Mouse (Mus musculus) monocyte, adult 2 months (primary cell): ENCODE results near the gene Dennd6b.

ENCODE experiments used
- DNase-seq, 2 experiments: peaks; one replicate each; pipeline ENCODE4 v3.0.0; 2022; ENCODE audit warnings: low spot score in 2 of 2, low read depth in 1 of 2

The Dennd6b gene

DNA sequence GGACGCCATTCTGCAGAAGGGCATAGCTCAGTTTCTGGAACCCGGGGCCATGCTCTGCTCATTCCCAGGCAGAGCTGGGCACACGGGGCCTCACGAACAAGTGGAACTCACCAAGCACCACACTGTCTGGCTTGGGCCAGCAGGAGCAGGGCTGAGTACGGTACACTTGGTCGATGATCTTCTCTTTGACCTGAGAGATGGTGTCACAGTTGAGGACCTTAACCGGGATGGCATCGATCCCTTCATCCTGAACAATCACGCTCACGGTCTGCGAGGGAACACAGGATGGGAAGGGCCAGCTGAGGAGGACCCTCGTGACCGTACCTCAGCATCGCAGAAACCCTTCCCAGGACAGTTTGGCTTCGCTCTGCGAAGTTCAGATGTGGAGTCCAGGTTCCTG, 37.8 kb downstream of the Dennd6b start:
- no peak for DNase-seq

DNA sequence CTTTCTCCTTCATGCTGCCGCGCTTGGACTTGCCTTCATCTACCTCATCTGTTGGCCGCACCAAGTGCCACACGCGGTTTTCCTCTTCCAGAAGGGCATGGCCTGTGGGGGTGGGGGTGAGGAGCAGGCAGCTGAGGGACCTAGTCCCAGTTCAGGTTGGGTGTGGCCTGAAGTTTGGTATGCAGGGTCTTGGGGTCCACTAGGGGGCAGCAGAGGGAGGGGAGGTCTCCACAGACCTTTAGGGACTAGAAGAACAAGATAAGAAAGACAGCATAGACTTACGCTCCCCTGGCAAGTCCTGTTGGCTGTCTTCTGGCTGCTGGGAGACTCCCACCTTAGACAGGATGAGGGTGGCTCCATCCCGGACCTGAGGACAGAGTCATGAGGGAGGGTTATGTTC, 38.3 kb downstream of the Dennd6b start:
- peak in 1 of 2 experiments; percentile 45 for DNase-seq

GRCm38 (mm10) chr15:89152312-89152711, 44.0 kb downstream of the Dennd6b start:
- DNase-seq = no peak

DNA sequence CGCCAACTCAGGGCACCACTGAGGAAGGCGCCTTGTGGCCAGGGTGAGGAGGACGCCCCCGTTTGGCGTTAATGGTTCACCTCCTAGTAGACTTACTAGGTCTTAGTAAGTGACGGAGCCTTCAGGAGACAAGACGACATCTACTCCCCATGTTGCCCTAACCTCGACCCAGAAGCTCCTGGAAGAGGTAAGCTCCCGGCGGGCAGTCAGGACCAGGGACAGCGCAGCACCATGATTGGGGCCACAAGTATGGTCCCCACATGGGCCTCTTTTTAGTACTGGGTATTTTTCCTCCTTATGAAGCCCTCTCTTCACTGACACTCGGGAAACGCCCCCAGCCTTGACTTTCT, 46.3 kb downstream of the Dennd6b start:
- no peak for DNase-seq

- no peak for DNase-seq
Measured at GRCm38 (mm10) chr15:89149271-89150040, 46.8 kb downstream of the Dennd6b start, which contains the start of gene Mapk11. TSS of gene Mapk11 (minus strand) at chr15:89149628.

GRCm38 (mm10) chr15:89148496-89149270, 47.6 kb downstream of the Dennd6b start:
- no peak for DNase-seq

GRCm38 (mm10) chr15:89147895-89148294, 48.4 kb downstream of the Dennd6b start:
- DNase-seq = no peak

DNA sequence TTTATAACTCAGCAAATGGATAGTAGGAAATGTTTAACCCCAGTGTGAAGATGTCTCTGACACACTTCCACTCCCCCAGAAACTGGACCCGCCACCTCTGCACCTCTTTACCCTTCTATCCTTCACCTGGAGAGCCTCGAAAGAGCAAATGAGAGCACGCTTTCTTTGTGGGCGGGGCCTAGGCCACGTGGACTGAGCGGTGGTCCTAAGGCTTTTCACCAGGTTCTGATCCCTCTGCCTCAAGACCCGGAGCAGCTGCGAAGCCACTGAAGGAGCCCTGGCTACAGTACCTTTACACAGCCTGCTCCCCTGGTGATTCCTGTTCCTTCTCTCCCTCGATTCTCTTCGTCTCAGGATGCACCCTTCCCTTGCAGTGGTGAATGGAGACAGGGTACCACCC, 48.8 kb downstream of the Dennd6b start:
- no peak for DNase-seq

DNA sequence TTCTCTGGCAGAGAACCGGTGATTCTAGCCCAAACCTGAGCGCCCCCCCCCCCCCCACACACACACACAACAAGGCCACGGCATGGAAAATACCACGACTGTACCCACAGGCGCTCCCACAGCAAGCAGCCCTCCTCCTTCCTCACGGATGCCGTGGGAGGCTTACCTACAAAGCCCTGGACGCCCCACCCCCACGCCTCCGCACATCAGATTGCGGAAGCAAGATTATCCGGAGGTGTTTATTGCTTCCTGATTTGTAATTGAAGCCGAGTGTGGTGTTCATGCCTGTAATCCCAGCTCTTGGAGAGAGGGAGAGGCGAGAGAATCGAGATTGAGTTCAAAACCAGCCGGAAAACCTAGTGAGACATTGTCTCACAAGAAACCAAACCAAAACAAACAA, 49.3 kb downstream of the Dennd6b start:
- DNase-seq = no peak

DNA sequence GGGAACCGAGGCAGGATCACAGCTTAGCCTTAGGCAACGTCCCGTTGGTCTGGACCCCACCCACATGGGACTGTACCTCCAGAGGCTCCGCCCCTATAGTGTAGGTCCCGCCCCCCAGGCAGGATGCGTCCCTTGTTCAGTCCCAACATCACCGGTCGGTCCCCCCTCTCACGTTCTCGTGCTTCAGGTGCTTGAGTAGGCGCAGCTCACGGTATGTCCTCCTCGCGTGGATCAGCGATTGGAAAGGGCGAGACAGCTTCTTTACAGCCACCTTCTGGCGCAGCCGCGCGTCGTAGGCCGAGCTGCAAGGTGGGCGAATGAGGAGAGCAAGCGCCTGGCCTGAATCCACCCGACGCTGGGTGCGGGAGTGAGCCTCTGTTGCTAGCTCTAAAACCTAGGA, 49.8 kb downstream of the Dennd6b start:
- DNase-seq = no peak

GRCm38 (mm10) chr15:89145813-89146350, 50.4 kb downstream of the Dennd6b start:
- DNase-seq = no peak

GRCm38 (mm10) chr15:89144965-89145364, 51.3 kb downstream of the Dennd6b start:
- DNase-seq = no peak

DNA sequence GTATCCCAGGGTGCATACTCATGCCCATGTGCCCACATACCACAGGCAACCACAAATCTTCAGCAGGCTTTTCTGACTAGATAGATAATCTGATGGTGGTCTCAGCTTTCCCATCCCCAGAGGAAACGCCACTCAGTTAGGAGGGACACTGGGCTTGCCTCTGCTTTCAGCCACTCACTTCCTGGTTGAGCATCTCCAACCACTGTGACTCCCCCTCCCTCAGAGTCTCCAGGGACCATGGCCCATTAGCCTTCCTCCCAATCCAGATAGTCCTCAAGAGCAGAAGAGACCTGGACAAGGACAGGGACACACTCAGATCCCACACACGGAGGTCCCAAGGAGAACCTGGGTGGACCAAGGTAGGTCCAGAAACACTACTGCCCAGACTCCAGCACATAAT, 53.2 kb downstream of the Dennd6b start:
- DNase-seq = no peak

DNA sequence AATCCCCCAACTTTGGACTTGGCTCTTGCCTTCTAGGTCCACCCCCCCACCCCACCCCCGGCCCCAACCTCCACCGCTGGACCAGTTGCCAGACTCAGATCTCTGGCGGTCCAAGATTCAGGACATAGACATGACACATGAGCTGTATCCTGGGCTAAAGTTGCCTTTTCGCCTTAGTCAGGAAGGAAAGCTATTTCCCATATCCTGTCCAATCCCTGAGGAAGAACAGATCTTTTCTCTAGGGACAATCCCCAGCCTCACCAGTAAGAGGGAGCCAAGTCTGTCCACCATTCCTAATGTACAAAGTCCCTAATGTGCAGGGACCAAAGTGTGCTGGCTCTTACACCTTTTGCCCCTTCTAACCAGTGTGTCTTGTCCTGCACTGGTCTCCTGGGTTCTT, 54.4 kb downstream of the Dennd6b start:
- no peak for DNase-seq

DNA sequence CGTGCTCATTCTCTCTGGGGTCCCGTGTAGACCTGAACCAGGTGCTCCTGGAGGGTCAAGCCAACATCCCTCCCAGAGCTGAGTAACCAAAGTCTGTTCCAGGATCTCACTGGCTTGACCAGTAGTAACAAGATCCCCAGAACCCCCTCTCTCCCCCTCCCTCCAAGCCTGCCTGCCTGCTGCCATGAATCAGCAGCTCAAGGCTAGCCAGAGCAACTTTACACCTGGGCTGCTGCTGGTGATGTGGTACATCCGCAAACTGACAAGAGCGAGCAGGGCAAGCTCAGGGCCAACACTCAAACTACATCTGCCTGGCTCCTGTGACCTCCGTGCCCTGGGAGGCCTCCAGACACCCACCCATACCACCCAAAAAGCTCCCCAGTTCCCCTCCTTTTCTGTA, 54.9 kb downstream of the Dennd6b start:
- DNase-seq = no peak

- no peak for DNase-seq
Measured at GRCm38 (mm10) chr15:89140659-89141252, 55.5 kb downstream of the Dennd6b start, which contains the start of gene Mapk12. TSS of gene Mapk12 (minus strand) at chr15:89140703.

- DNase-seq = no peak
Measured at GRCm38 (mm10) chr15:89140048-89140658, 56.1 kb downstream of the Dennd6b start.

DNA sequence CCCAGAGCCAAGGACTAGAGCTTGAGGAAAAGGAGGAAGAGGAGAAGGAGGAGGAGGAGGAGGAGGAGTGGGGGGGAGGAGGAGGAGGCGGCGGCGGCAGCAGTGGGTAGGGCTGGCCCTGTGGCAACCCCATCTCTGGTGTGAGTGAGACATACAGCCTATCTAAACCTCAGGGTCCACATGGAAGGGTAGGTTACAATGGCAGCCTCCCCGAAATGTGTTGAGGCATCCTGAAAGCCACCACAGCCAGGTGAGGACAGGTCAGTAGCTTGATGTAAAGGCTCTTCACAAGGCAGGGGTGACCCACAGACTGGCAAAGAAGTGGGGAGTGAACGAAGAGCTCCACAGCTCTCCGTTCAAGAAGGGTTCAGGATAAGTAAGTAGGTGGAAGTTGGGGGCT, 57.8 kb downstream of the Dennd6b start:
- no peak for DNase-seq

- DNase-seq = no peak
Measured at GRCm38 (mm10) chr15:89138046-89138405, 58.3 kb downstream of the Dennd6b start.

GRCm38 (mm10) chr15:89137378-89138045, 58.8 kb downstream of the Dennd6b start:
- no peak for DNase-seq
